Mouse (Mus musculus) lung, postnatal 25 days (tissue): ENCODE data around the gene S100pbp.

Source experiments
- DNase-seq: peaks from one replicate; pipeline ENCODE4 v3.0.0; 2022; ENCODE audit warnings: low spot score

S100pbp gene

DNA sequence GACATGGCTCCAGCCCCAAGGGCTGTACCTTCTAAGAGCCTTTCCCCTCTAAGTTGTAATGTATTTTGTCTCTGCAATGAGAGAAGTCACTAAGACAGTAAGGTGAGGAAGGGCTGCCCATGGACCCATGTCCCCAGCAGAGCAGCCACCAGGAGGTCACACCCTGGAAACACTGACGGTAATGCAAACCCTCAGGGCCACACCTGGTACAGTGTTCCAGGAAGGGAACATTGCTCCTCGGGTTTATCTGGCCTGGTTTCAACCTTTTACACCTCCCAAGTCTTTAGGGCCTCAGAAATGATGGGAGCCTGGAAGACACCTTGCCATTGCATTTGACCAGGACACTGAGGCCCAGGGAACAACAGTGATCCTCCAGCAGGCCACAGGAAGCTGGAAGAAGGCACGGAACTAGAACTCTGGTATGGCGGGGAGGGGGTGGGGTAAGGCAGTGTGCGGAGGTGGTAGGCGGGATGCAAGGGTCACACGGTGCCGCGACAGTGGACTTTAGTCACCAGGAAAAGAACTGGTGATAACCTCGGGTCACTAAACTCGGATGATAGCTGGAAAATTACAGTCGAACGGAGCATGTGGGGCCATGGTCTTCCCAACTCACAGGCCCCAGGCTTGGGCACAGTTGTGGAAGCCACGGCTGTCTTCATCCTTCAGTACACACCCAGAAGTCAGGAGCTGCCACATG lies 87.2 kb downstream of the S100pbp start:
- DNase-seq = no peak
